Mouse (Mus musculus): ENCODE data around the gene Tcf3. TPM values are rescaled to one million over a fixed set of nuclear protein-coding genes. Genes with fewer than 3 reads are reported as not detected.

Tcf3 gene
- polyA plus RNA-seq, 1 experiment from 2014 or later, result 41.9 TPM

- peaks cover 2% of the 10 kb centered on the region; the same call in 1 of the 2 replicates for H3K9me3 ChIP-seq (replicated peaks; ENCODE audit: control insufficient read depth, low read length)
- H3K4me1 ChIP-seq (ENCODE audit: control insufficient read depth, insufficient read depth, low read length), result no peaks in the 10 kb centered on the region
- H3K4me3 ChIP-seq (ENCODE audit: low read length), result no peak overlapping the region
- H3K27me3 ChIP-seq (ENCODE audit: control insufficient read depth, insufficient read depth, low read length), result peaks cover 50% of the 10 kb centered on the region
- no peak overlapping the region for H3K9ac ChIP-seq (ENCODE audit: low read length)
- H3K4me2 ChIP-seq (ENCODE audit: low read depth, low read length), result no peak overlapping the region
- H3K27ac ChIP-seq (ENCODE audit: low read length), result no peak overlapping the region
- no peaks in the 10 kb centered on the region for H3K36me3 ChIP-seq (ENCODE audit: control insufficient read depth, insufficient read depth)
- no peak for ATAC-seq (replicated peaks; ENCODE audit: extremely low read depth, insufficient read depth, low FRiP score)
- 37% methylated on average over 6 of the region's 6 CpGs for WGBS
Observed at GRCm38 (mm10) chr10:80363734-80364133, 69.7 kb downstream of the Tcf3 start.

Small RNAs within 50 kb of the gene (microRNA-seq; reads per million reads assigned to microRNA genes)
- gene Gm22721, result not detected

Other genes with a start within 250 kb of the Tcf3 start
- 31.9 and 40.1 TPM in 2 replicates for gene Mum1, start 207.2 kb downstream of the Tcf3 start, polyA plus RNA-seq (2015; fragmentation: Nextera tagmentation; extraction: Ambion mirVana)
- gene Ndufs7, start 184.5 kb downstream of the Tcf3 start, polyA plus RNA-seq (2015; fragmentation: Nextera tagmentation; extraction: Ambion mirVana), result 596 and 743 TPM in 2 replicates
- 50.3 and 51.6 TPM in 2 replicates for gene Gamt, start 172.6 kb downstream of the Tcf3 start, polyA plus RNA-seq (2015; fragmentation: Nextera tagmentation; extraction: Ambion mirVana)
- 30.7 and 33.9 TPM in 2 replicates for gene Dazap1, start 172.2 kb downstream of the Tcf3 start, polyA plus RNA-seq (2015; fragmentation: Nextera tagmentation; extraction: Ambion mirVana)
- 536 and 549 TPM in 2 replicates for gene Rps15, start 141.2 kb downstream of the Tcf3 start, polyA plus RNA-seq (2015; fragmentation: Nextera tagmentation; extraction: Ambion mirVana)
- gene Apc2, start 137.7 kb downstream of the Tcf3 start, polyA plus RNA-seq (2015; fragmentation: Nextera tagmentation; extraction: Ambion mirVana), result 1.5 TPM in 2 replicates
- gene 2310011J03Rik, start 113.1 kb downstream of the Tcf3 start, polyA plus RNA-seq (2015; fragmentation: Nextera tagmentation; extraction: Ambion mirVana), result 33.5 and 35.8 TPM in 2 replicates
- gene Pcsk4, start 104.1 kb downstream of the Tcf3 start, polyA plus RNA-seq (2015; fragmentation: Nextera tagmentation; extraction: Ambion mirVana), result 1.6 and 1.9 TPM in 2 replicates
- gene Reep6, start 103.7 kb downstream of the Tcf3 start, polyA plus RNA-seq (2015; fragmentation: Nextera tagmentation; extraction: Ambion mirVana), result 1.8 and 2.6 TPM in 2 replicates
- gene Adamtsl5, start 85.2 kb downstream of the Tcf3 start, polyA plus RNA-seq (2015; fragmentation: Nextera tagmentation; extraction: Ambion mirVana), result 15.5 and 16.0 TPM in 2 replicates
- 0.07 and 0.14 TPM in 2 replicates for gene Plk5, start 77.2 kb downstream of the Tcf3 start, polyA plus RNA-seq (2015; fragmentation: Nextera tagmentation; extraction: Ambion mirVana)
- 2.8 TPM in 2 replicates for gene Mex3d, start 46.0 kb downstream of the Tcf3 start, polyA plus RNA-seq (2015; fragmentation: Nextera tagmentation; extraction: Ambion mirVana)
- 136 and 155 TPM in 2 replicates for gene Mbd3, start 34.1 kb downstream of the Tcf3 start, polyA plus RNA-seq (2015; fragmentation: Nextera tagmentation; extraction: Ambion mirVana)
- gene Uqcr11, start 26.8 kb downstream of the Tcf3 start, polyA plus RNA-seq (2015; fragmentation: Nextera tagmentation; extraction: Ambion mirVana), result 1,492 and 1,877 TPM in 2 replicates
- gene Onecut3, start 61.2 kb upstream of the Tcf3 start, polyA plus RNA-seq (2015; fragmentation: Nextera tagmentation; extraction: Ambion mirVana), result not detected in 2 replicates
- 0.03 and 0.04 TPM in 2 replicates for gene Atp8b3, start 105.5 kb upstream of the Tcf3 start, polyA plus RNA-seq (2015; fragmentation: Nextera tagmentation; extraction: Ambion mirVana)
- 15.0 and 16.5 TPM in 2 replicates for gene Rexo1, start 127.9 kb upstream of the Tcf3 start, polyA plus RNA-seq (2015; fragmentation: Nextera tagmentation; extraction: Ambion mirVana)
- gene Klf16, start 143.7 kb upstream of the Tcf3 start, polyA plus RNA-seq (2015; fragmentation: Nextera tagmentation; extraction: Ambion mirVana), result 5.8 and 6.0 TPM in 2 replicates
- 79.5 and 91.7 TPM in 2 replicates for gene Abhd17a, start 156.7 kb upstream of the Tcf3 start, polyA plus RNA-seq (2015; fragmentation: Nextera tagmentation; extraction: Ambion mirVana)
- 60.1 and 68.4 TPM in 2 replicates for gene Scamp4, start 169.2 kb upstream of the Tcf3 start, polyA plus RNA-seq (2015; fragmentation: Nextera tagmentation; extraction: Ambion mirVana)
- gene Adat3, start 169.2 kb upstream of the Tcf3 start, polyA plus RNA-seq (2015; fragmentation: Nextera tagmentation; extraction: Ambion mirVana), result 3.5 and 4.0 TPM in 2 replicates
- gene Gm49322, start 172.4 kb upstream of the Tcf3 start, polyA plus RNA-seq (2015; fragmentation: Nextera tagmentation; extraction: Ambion mirVana), result 2.2 and 2.8 TPM in 2 replicates
- 50.7 and 103 TPM in 2 replicates for gene Csnk1g2, start 189.2 kb upstream of the Tcf3 start, polyA plus RNA-seq (2015; fragmentation: Nextera tagmentation; extraction: Ambion mirVana)
- 41.7 and 58.2 TPM in 2 replicates for gene Btbd2, start 223.4 kb upstream of the Tcf3 start, polyA plus RNA-seq (2015; fragmentation: Nextera tagmentation; extraction: Ambion mirVana)
- gene Mknk2, start 244.5 kb upstream of the Tcf3 start, polyA plus RNA-seq (2015; fragmentation: Nextera tagmentation; extraction: Ambion mirVana), result 82.1 and 92.8 TPM in 2 replicates